Mouse (Mus musculus) kidney, postnatal 4 days (tissue): ENCODE results near the gene Tfdp2.
"Not testable (repeated sequence)": the region's sequence is repeated elsewhere in the genome, so short reads cannot be mapped to it uniquely, and the experiment has no call there.

Source experiments
- DNase-seq, 2 experiments: peaks; one replicate each; pipeline ENCODE4 v3.0.0; 2021; ENCODE audit warnings: mixed read lengths in 2 of 2

Gene Tfdp2

DNA sequence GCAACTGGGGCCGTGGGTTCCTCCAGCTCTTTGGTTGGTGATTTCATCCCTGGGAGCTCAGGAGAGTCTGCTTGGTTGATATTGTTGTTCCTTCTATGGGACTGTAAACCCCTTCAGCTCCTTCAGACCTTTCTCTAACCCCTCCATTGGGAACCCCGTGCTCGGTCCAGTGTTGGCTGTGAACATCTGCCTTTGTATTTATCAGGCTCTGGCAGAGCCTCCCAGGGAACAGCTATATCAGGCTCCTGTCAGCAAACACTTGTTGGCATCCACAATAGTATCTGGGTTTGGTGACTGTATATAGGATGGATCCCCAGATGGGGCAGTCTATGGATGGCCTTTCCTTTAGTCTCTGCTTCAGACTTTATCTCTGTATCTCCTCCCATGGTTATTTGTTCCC, 116.0 kb downstream of the Tfdp2 start:
- DNase-seq: no peak

GRCm38 (mm10) chr9:96319333-96319732, 123.3 kb downstream of the Tfdp2 start:
- no peak for DNase-seq

DNA sequence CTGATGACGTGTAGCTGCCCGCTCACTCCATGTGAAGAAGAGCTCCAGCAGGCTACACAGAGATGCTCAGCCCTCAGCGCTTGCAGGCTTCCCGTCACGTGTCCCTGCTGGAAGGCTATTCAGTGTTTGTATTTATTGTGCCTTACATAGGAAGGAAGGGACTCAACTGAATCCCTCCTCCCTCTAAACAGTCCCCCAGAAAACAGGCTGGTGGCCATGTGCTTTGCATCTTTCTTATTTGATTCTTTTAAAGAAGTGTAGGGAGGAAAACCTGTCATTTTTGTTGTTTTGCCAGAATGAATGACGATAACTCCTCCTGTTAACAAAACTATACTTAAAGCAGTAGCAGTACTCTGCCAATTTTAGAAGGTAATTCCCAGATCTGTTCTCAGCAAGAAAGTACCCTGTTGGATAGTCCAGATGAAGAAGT, 124.5 kb downstream of the Tfdp2 start:
- DNase-seq: peak in 1 of 2 experiments; percentile 17

GRCm38 (mm10) chr9:96322411-96323152, 126.5 kb downstream of the Tfdp2 start:
- no peak for DNase-seq

DNA sequence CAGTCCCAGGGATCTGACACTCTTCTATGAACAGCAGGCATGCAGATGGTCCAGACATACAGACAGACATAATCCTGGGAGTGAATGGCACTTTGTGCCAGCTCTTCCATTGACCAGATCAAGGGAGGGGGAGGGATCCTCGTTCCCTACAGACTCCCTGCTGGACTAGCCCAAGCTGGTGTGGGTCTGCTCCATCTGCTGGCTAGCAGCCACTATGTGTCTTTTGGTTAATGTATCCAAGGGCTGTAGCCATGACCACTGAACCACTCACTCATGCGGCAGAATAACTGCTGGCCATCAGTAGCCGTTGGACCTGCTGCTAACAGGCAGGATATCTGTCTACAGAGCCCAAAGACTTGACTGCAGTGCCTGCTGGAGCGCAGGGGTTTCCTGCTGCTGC, 128.4 kb downstream of the Tfdp2 start:
- peak; percentile 43 to 61 for DNase-seq

- peak in 1 of 2 experiments; percentile 14 for DNase-seq
Observed at GRCm38 (mm10) chr9:96326496-96326923, 130.4 kb downstream of the Tfdp2 start.

DNA sequence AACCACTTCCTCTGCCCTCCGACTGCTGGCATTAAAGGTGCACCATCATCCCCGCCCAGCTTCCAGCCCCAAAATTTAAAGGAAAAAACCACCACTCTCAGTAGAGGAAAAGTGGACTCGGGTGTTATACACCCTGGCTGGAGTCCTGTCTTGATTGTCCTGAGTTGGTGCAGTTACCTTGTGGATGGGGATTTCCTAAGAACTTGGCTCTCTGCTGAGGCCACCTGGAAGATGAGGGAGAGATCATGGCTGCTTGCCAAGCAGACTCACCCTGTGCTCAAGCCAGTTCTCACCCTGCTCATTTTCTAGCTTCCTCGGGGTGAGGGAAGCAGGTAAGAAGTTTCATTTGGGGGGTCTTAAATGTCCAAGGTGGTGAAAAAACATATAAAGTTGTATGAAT, 132.2 kb downstream of the Tfdp2 start:
- DNase-seq: no peak

GRCm38 (mm10) chr9:96331146-96331545, 135.1 kb downstream of the Tfdp2 start:
- DNase-seq: no peak

- no peak for DNase-seq
Observed at GRCm38 (mm10) chr9:96345750-96346149, 149.7 kb downstream of the Tfdp2 start.

DNA sequence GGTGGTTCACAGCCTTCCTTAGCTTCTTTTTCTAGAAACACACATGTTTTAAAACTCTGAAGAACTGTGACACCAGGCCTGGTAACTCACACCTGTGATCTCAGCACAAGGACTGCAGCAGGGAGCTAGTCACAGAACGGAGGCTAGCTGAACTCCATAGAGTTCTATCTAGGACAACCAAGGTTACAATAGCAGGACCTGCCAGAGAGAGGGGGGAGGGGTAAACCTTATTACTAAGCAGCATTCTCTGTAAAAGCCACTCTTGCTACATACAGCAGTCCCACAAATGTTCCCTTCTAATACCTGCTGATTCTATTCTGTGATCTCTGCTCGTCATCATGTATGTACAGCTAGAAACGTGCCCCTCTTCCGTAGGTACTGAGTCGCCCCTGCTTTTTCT, 152.8 kb downstream of the Tfdp2 start:
- no peak for DNase-seq

GRCm38 (mm10) chr9:96350010-96350409, 153.9 kb downstream of the Tfdp2 start:
- DNase-seq: peak; percentile 61 to 80

GRCm38 (mm10) chr9:96350476-96350875, 154.4 kb downstream of the Tfdp2 start:
- no peak for DNase-seq

- DNase-seq: not testable (repeated sequence)
Observed at GRCm38 (mm10) chr9:96351771-96352170, 155.7 kb downstream of the Tfdp2 start.

DNA sequence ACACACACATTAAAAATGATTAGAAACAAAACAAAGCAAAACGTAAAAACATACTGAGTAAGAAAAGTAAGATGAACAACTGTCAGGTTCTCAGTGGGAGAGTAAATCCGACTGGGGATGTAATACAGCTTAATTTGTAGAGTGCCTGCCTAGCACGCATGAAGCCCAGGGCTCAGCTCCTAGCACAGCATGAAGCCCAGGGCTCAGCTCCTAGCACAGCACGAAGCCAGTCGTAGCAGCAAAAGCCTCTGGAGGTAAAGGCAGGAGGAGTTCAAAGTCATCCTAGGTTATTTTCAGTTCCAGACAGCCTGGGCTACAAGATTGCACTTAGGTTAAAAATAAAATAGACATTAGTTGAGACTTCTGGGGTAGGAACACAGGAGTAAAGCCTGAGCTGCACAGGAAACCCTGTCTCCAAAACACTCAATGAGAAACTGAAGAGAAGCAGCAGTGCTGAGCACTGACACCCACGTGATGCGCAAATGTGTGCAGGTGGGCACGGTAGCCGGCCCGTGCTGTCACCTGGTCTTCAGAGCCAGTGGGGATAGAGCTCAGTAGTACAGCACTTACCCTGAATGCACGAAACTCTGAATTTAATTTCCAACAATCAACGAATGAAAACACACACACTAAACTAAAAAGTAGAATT, 157.2 kb downstream of the Tfdp2 start:
- no peak for DNase-seq

- DNase-seq: peak in 1 of 2 experiments; percentile 19
Observed at GRCm38 (mm10) chr9:96353799-96354198, 157.7 kb downstream of the Tfdp2 start.

GRCm38 (mm10) chr9:96360056-96360455, 164.0 kb downstream of the Tfdp2 start:
- no peak for DNase-seq

DNA sequence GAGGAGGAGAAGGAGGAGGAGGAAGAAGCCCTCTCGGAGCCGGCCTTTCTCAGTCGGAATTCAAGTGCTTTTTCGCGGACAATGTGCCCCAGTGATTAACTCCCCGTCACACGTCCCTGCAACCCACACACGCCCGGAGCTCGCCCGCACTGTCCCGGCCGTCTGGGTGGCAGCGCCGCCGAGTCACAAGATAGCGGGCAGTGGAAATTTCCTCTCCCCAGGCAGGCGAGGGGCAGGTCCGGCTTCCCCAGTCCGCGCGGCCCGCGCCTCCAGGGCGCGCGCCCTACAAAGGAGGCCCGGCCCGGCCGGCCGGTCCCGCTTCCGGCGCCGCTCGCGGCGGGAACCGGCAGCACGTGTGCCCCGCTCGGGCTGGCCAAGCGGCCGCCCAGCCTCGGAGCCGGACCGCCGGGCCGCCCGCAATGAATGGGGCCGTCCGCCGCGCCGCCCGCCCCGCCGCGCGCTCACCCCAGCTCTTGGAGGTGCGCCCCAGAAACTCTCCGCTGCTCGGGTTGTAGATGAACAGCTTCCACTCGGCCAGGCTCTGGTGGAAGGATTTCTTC, 167.6 kb downstream of the Tfdp2 start:
- DNase-seq: peak; percentile 75 to 86

DNA sequence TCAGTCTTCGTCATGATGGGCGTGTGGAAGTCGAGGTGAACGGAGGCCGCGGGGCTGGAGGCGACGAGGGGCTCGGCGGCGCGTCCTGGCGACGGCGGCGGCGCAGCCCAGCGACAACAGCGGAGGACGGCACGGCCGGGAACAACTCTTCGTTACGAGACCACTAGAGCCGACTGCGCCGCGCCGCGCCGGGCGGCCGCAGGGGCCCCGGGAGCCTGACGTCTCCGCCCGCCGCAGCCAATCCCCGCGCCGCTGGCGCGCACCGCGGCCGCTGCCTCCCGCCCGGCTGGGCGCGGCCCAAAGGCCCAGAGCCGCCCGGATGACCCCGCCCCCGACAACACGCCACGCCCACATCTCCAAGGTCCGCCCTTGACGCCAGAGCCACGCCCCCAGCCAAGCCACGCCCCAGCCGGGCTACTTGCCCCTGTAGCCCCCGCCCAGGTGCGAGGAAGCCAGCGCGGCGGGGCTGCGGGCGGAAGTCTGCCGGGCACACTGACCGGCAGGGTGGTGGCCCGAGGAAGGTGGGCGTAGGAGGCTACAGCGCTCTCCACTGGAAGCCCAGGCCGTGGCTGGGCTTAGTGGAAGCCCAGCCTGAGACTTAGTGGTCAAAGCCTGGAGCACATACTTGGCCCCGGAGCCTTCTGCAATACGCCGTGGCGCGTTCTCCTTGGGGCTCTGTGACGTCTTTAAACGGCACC, 168.2 kb downstream of the Tfdp2 start, which contains the start of gene Atp1b3:
TSS of gene Atp1b3 (minus strand) at position 302 of the 698 bp plus-strand sequence.
- DNase-seq: peak; percentile 100

DNA sequence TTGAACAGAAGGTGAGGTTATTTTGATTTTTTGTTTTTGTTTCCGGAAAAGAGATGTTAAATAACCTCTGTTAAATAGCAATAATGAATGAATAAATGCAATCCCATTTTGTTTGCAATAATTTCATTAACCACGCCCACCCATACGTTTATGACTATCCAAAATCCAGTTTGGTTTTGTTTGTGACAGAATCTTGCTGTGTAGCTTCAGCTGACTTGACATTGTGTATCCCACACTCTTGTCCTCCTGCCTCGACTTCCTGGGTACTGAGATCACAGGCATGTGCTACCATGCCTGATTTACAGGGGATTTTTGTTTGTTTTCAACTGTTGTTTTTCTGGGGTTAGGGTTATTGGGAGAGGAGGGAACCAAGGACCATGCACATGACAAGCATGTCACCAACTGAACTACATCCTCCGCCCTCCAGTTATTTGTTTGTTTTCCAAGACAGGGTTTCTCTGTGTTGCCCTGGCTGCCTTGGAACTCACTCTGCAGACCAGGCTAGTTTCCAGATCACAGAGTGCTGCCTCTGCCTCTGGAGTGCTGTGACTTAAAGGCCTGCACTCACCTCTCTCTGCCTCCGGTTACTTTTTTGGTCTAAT, 169.3 kb downstream of the Tfdp2 start:
- no peak for DNase-seq

GRCm38 (mm10) chr9:96369654-96370384, 173.7 kb downstream of the Tfdp2 start:
- DNase-seq: no peak

DNA sequence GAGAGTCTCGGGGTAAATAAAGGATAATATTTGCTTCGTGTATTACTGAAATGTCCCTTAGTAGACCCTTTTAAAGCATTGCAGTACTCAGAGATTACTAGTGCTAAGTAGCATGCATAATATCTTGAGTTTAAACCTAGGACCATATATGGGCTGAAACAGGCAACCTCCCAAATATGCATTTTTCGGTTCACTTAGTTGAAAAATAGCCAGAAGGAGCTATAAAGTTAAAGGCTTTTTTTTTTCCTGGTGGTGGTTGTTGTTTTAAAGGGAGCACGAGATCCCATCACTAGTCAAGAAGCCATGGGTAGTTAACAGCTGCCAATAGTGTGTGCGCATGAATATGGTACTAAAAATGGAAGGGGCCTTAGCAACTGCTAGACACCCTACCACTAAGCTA, 175.0 kb downstream of the Tfdp2 start:
- no peak for DNase-seq
